Mouse (Mus musculus): ENCODE results near the gene Vamp1. TPM values are rescaled to one million over a fixed set of nuclear protein-coding genes. Genes with fewer than 3 reads are reported as not detected.

The Vamp1 gene
- polyA plus RNA-seq, 1 experiment from 2014 or later, result 3.1 TPM

- no peaks in the 10 kb centered on the region for H3K36me3 ChIP-seq (replicated peaks)
- no peak overlapping the region for H3K4me3 ChIP-seq
- H3K4me1 ChIP-seq, result peaks cover 11% of the 10 kb centered on the region
- no peak overlapping the region for H3K27ac ChIP-seq (replicated peaks)
- H3K27me3 ChIP-seq (replicated peaks; ENCODE audit: low read depth, poor library complexity, severe bottlenecking), result peaks cover 27% of the 10 kb centered on the region
- no peaks in the 10 kb centered on the region for H3K9me3 ChIP-seq
- WGBS, result 91% methylated on average over 11 of the region's 11 CpGs
- no peak for DNase-seq (ENCODE audit: low spot score)
These were observed 2.5 kb downstream of the Vamp1 start for GRCm38 (mm10) chr6:125217899-125218298.

GRCm38 (mm10) chr6:125218963-125219362 lies 3.6 kb downstream of the Vamp1 start:
- Histone ChIP-seq H3K36me3 (replicated peaks) (no peaks in the 10 kb centered on the region), H3K27me3 (replicated peaks; ENCODE audit: low read depth, poor library complexity, severe bottlenecking) (peaks cover 17% of the 10 kb centered on the region), H3K4me3 (no peak overlapping the region), H3K9me3 (no peaks in the 10 kb centered on the region), H3K4me1 (peaks cover 11% of the 10 kb centered on the region), H3K27ac (replicated peaks) (no peak overlapping the region)
- 80% methylated on average over 4 of the region's 4 CpGs for WGBS
- peak; percentile 39 for DNase-seq (ENCODE audit: low spot score)

- H3K36me3 ChIP-seq (replicated peaks), result no peaks in the 10 kb centered on the region
- no peak overlapping the region for H3K27ac ChIP-seq (replicated peaks)
- WGBS, result 91% methylated on average over 20 of the region's 20 CpGs
- no peaks in the 10 kb centered on the region for H3K9me3 ChIP-seq
- H3K4me3 ChIP-seq, result no peak overlapping the region; the same call in 1 of the 2 replicates
- H3K4me1 ChIP-seq, result peaks cover 4% of the 10 kb centered on the region
- DNase-seq (ENCODE audit: low spot score), result no peak
- peaks cover 14% of the 10 kb centered on the region for H3K27me3 ChIP-seq (replicated peaks; ENCODE audit: low read depth, poor library complexity, severe bottlenecking)
These were observed 5.9 kb downstream of the Vamp1 start for GRCm38 (mm10) chr6:125221115-125221745.

- no peaks in the 10 kb centered on the region for H3K4me1 ChIP-seq
- H3K36me3 ChIP-seq (replicated peaks), result no peaks in the 10 kb centered on the region
- no peak overlapping the region for H3K4me3 ChIP-seq
- H3K9me3 ChIP-seq, result no peaks in the 10 kb centered on the region
- no peak for DNase-seq (ENCODE audit: low spot score)
- no peak overlapping the region for H3K27ac ChIP-seq (replicated peaks)
- WGBS, result 91% methylated on average over 2 of the region's 2 CpGs
- peaks cover 5% of the 10 kb centered on the region for H3K27me3 ChIP-seq (replicated peaks; ENCODE audit: low read depth, poor library complexity, severe bottlenecking)
These were observed 6.8 kb downstream of the Vamp1 start for GRCm38 (mm10) chr6:125222146-125222545.

- 78% methylated on average over 3 of the region's 3 CpGs for WGBS
- H3K36me3 ChIP-seq (replicated peaks), result no peaks in the 10 kb centered on the region
- no peak for DNase-seq (ENCODE audit: low spot score)
- no peak overlapping the region for H3K27ac ChIP-seq (replicated peaks)
- H3K9me3 ChIP-seq, result no peaks in the 10 kb centered on the region
- no peaks in the 10 kb centered on the region for H3K4me1 ChIP-seq
- 0 out of 2 replicates have a peak, but pooled peaks cover 4% of the 10 kb centered on the region for H3K27me3 ChIP-seq (replicated peaks; ENCODE audit: low read depth, poor library complexity, severe bottlenecking)
- no peak overlapping the region for H3K4me3 ChIP-seq
These were observed 7.2 kb downstream of the Vamp1 start for GRCm38 (mm10) chr6:125222577-125222976.

GRCm38 (mm10) chr6:125225518-125226115 lies 10.3 kb downstream of the Vamp1 start:
- no peak for DNase-seq (ENCODE audit: low spot score)
- Histone ChIP-seq H3K4me3 (no peak overlapping the region), H3K36me3 (replicated peaks) (no peaks in the 10 kb centered on the region), H3K9me3 (no peaks in the 10 kb centered on the region), H3K27me3 (replicated peaks; ENCODE audit: low read depth, poor library complexity, severe bottlenecking) (no peaks in the 10 kb centered on the region), H3K27ac (replicated peaks) (no peak overlapping the region), H3K4me1 (peaks cover 4% of the 10 kb centered on the region)
- 82% methylated on average over 5 of the region's 5 CpGs for WGBS

- Histone ChIP-seq H3K4me3 (0 out of 2 replicates have a peak overlapping the region, but pooled peaks have one; percentile 59), H3K27ac (replicated peaks) (0 out of 2 replicates have a peak overlapping the region, but pooled peaks have one; percentile 10), H3K9me3 (no peaks in the 10 kb centered on the region), H3K27me3 (replicated peaks; ENCODE audit: low read depth, poor library complexity, severe bottlenecking) (no peaks in the 10 kb centered on the region), H3K4me1 (peaks cover 33% of the 10 kb centered on the region), H3K36me3 (replicated peaks) (no peaks in the 10 kb centered on the region)
- DNase-seq (ENCODE audit: low spot score), result no peak
- WGBS, result 65% methylated on average over 9 of the region's 9 CpGs
These were observed 15.2 kb downstream of the Vamp1 start for GRCm38 (mm10) chr6:125230571-125230970.

GRCm38 (mm10) chr6:125231117-125232044 lies 16.0 kb downstream of the Vamp1 start, which contains the start of gene Tapbpl:
TSS of gene Tapbpl (minus strand) at chr6:125231860.
- Histone ChIP-seq H3K27me3 (replicated peaks; ENCODE audit: low read depth, poor library complexity, severe bottlenecking) (no peaks in the 10 kb centered on the region), H3K4me1 (peaks cover 35% of the 10 kb centered on the region), H3K4me3 (peak within 1 kb of the TSS; percentile 59), H3K27ac (replicated peaks) (peak within 1 kb of the TSS; percentile 78), H3K9me3 (no peaks in the 10 kb centered on the region), H3K36me3 (replicated peaks) (no peaks in the 10 kb centered on the region)
- DNase-seq (ENCODE audit: low spot score), result peak; percentile 47
- WGBS, result 9% methylated on average over 16 of the region's 16 CpGs

- Histone ChIP-seq H3K4me1 (peaks cover 42% of the 10 kb centered on the region), H3K36me3 (replicated peaks) (no peaks in the 10 kb centered on the region), H3K4me3 (peak overlapping the region; percentile 59), H3K27me3 (replicated peaks; ENCODE audit: low read depth, poor library complexity, severe bottlenecking) (no peaks in the 10 kb centered on the region), H3K27ac (replicated peaks) (peak overlapping the region; percentile 78; the same call in 1 of the 2 replicates), H3K9me3 (no peaks in the 10 kb centered on the region)
- 54% methylated on average over 4 of the region's 4 CpGs for WGBS
- DNase-seq (ENCODE audit: low spot score), result no peak
These were observed 16.7 kb downstream of the Vamp1 start for GRCm38 (mm10) chr6:125232045-125232437.

GRCm38 (mm10) chr6:125232516-125232915 lies 17.2 kb downstream of the Vamp1 start:
- H3K4me3 ChIP-seq, result no peak overlapping the region
- no peaks in the 10 kb centered on the region for H3K9me3 ChIP-seq
- WGBS, result 80% methylated on average over 6 of the region's 6 CpGs
- no peaks in the 10 kb centered on the region for H3K36me3 ChIP-seq (replicated peaks)
- no peaks in the 10 kb centered on the region for H3K27me3 ChIP-seq (replicated peaks; ENCODE audit: low read depth, poor library complexity, severe bottlenecking)
- no peak overlapping the region for H3K27ac ChIP-seq (replicated peaks)
- H3K4me1 ChIP-seq, result peaks cover 43% of the 10 kb centered on the region
- DNase-seq (ENCODE audit: low spot score), result no peak

- H3K4me1 ChIP-seq, result peaks cover 43% of the 10 kb centered on the region
- no peak for DNase-seq (ENCODE audit: low spot score)
- H3K36me3 ChIP-seq (replicated peaks), result no peaks in the 10 kb centered on the region
- no peaks in the 10 kb centered on the region for H3K9me3 ChIP-seq
- no peaks in the 10 kb centered on the region for H3K27me3 ChIP-seq (replicated peaks; ENCODE audit: low read depth, poor library complexity, severe bottlenecking)
- WGBS, result 62% methylated on average over 7 of the region's 7 CpGs
- H3K4me3 ChIP-seq, result no peak overlapping the region
- H3K27ac ChIP-seq (replicated peaks), result no peak overlapping the region; the same call in 1 of the 2 replicates
These were observed 18.6 kb downstream of the Vamp1 start for GRCm38 (mm10) chr6:125233816-125234519.

- 73% methylated on average over 5 of the region's 5 CpGs for WGBS
- Histone ChIP-seq H3K27ac (replicated peaks) (no peak overlapping the region; the same call in 1 of the 2 replicates), H3K27me3 (replicated peaks; ENCODE audit: low read depth, poor library complexity, severe bottlenecking) (no peaks in the 10 kb centered on the region), H3K4me3 (no peak overlapping the region), H3K9me3 (no peaks in the 10 kb centered on the region), H3K36me3 (replicated peaks) (no peaks in the 10 kb centered on the region), H3K4me1 (peaks cover 43% of the 10 kb centered on the region)
- DNase-seq (ENCODE audit: low spot score), result peak; percentile 24
These were observed 19.1 kb downstream of the Vamp1 start for GRCm38 (mm10) chr6:125234520-125234828.

Data from embryonic facial prominence, embryonic 10.5 days (tissue).